Mouse (Mus musculus) bone marrow, adult 2 months (tissue): ENCODE measurements around the gene Plin3.

Source experiments
- CTCF ChIP-seq: fragments of 200-500 bp; IDR thresholded peaks from 2 replicates; pipeline ENCODE4 v1.5.1; 2011; ENCODE audit warnings: low read length, control low read depth; ENCODE audit not compliant: control insufficient read depth, insufficient read depth
- POLR2A ChIP-seq: fragments of 200-500 bp; IDR thresholded peaks from 2 replicates; pipeline ENCODE4 v1.6.1; 2011; ENCODE audit warnings: low read depth, mild to moderate bottlenecking, control low read depth, low read length, borderline replicate concordance; ENCODE audit not compliant: control insufficient read depth

- TF ChIP-seq CTCF (no peak), POLR2A (no peak)
Measured at GRCm38 (mm10) chr17:56272644-56273043, 20.0 kb downstream of the Plin3 start.
